ENCODE assay signal across 8 mouse cellular contexts in genomic region chrX:152172487-152172935, GRCm38 (mm10). TPM values are rescaled to one million over a fixed set of nuclear protein-coding genes. Genes with fewer than 3 reads are reported as not detected.
DNase-seq lines count a peak whose midpoint lies in the region; ATAC-seq lines count a peak whose summit lies in the region.

No protein-coding gene starts in this region.

- peak; percentile 64 for ATAC-seq in cerebellum, adult (ENCODE audit: insufficient number of reproducible peaks, low FRiP score, low TSS enrichment)

- DNase-seq in cerebellum, postnatal 4 days (ENCODE audit: low spot score in 2 of 2) = no peak
- peak; percentile 39 for DNase-seq in urinary bladder, postnatal 14 days (ENCODE audit: low spot score)
- DNase-seq in urinary bladder, postnatal 10 days (ENCODE audit: low spot score) = no peak
- DNase-seq in gastrocnemius, postnatal 25 days = peak; percentile 63
- peak; percentile 41 for DNase-seq in kidney, adult 9 months
- peak; percentile 60 for DNase-seq in lung, postnatal 14 days
- no peak for DNase-seq in right cerebral cortex, adult 18-20 months

RNA-seq across cellular contexts. Expression of gene Iqsec2, which starts 28.4 kb away (rescaled TPM):
- total RNA-seq in gastrocnemius, postnatal 25 days (2021) = 10 to 100 TPM; 23.1 to 28.2 TPM

Comparison
In these comparisons a context has a peak if more than half of its experiments do, and no peak if none do; other contexts are left out.
1. DNase-seq: peak in urinary bladder, postnatal 14 days (single experiment), gastrocnemius, postnatal 25 days (single experiment), kidney, adult 9 months (single experiment) and lung, postnatal 14 days (single experiment); none in cerebellum, postnatal 4 days (0 of 2), urinary bladder, postnatal 10 days (single experiment) and right cerebral cortex, adult 18-20 months (single experiment).